Mouse (Mus musculus) C2C12 (cell line): ENCODE results near the gene Cd3eap.

Source experiments
- CTCF ChIP-seq: IDR thresholded peaks from one replicate; pipeline ENCODE4 v1.5.1; 2011; ENCODE audit not compliant: control insufficient read depth, insufficient read depth, insufficient read length
- USF1 ChIP-seq: IDR thresholded peaks from one replicate; pipeline ENCODE4 v1.6.1; 2011; ENCODE audit warnings: low read depth, mild to moderate bottlenecking, control low read depth, moderate library complexity

DNA sequence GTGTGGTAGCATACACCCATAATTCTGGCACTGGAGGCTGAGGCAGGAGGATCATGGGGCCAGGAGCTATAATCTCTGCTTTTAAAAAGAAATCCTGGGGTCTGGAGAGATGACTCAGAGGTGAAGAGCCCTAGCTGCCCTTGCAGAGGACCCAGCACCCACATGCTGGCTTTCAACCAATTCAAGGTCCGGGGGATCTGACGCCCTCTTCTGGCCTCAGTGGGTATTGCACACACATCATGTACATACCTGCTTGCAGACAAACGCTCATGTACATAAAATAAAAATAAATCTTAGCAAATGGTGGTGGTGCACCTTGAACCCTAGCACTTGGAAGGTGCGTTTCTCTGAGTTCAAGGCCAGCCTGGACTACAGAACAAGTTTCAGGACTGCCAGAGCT is 41.7 kb upstream of the Cd3eap start:
- TF ChIP-seq CTCF, result no peak
- no peak for TF ChIP-seq USF1
